ENCODE assay signal across 21 mouse cellular contexts in the genomic region with DNA sequence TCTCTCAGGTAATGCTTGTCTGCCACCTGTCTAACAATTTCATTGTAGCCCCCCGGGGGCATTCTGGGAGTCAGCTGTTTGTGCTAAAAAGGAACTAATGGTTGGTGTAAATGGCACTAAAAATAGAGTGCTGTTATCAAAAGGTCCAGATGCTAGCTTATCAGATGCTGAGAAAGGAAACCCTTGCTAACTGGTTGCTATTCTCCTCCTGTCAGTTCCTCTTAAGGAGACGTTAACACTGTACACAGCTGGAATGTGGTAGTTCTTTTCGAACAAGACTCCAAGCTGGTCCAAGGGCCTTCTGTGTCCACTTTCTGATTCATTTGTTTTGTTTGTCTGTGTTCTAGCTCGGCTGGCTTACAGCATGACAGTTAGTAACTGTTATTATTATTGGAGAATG.
DNase-seq lines count a peak whose midpoint lies in the region; ATAC-seq and TF ChIP-seq lines count a peak whose summit lies in the region.
"Had no signal": no experiment of that assay in that cellular context is flagged by ENCODE, and none has a peak within 500 bp of the region (broad histone marks: within the 10 kb centered on the region; RNA-seq: fewer than 3 reads in every experiment).

No protein-coding gene starts in this region.

- H3K27me3 ChIP-seq in embryonic facial prominence, embryonic 11.5 days (ENCODE audit: control insufficient read depth, insufficient read depth, low read length), result no peaks in the 10 kb centered on the region
- H3K27me3 ChIP-seq in embryonic facial prominence, embryonic 10.5 days (replicated peaks; ENCODE audit: low read depth, poor library complexity, severe bottlenecking), result no peaks in the 10 kb centered on the region
- H3K27me3 ChIP-seq: forebrain, embryonic 13.5 days; heart, embryonic 13.5 days; hindbrain, embryonic 12.5 days; intestine, embryonic 15.5 days had no signal

- H3K9me3 ChIP-seq in embryonic facial prominence, embryonic 11.5 days (replicated peaks; ENCODE audit: control insufficient read depth, low read length), result no peaks in the 10 kb centered on the region
- no peaks in the 10 kb centered on the region for H3K9me3 ChIP-seq in embryonic facial prominence, embryonic 10.5 days
- H3K9me3 ChIP-seq: forebrain, embryonic 13.5 days; heart, embryonic 13.5 days; hindbrain, embryonic 12.5 days; intestine, embryonic 15.5 days had no signal

- TF ChIP-seq CTCF in left cerebral cortex, adult 2 months (IDR thresholded peaks at IDR 0.05), result no peak

- no peak for ATAC-seq in embryonic facial prominence, embryonic 11.5 days (replicated peaks; ENCODE audit: insufficient number of reproducible peaks, low FRiP score, low TSS enrichment, low read depth)
- peak; percentile 77 to 79 for ATAC-seq in hematopoietic stem cell, adult 5-6 weeks (replicated peaks in 1 of 2; ENCODE audit: insufficient read depth in 1 of 2, low FRiP score in 2 of 2, low TSS enrichment in 1 of 2, low read depth in 1 of 2, poor library complexity in 2 of 2, severe bottlenecking in 2 of 2)
- ATAC-seq: forebrain, embryonic 13.5 days; intestine, embryonic 15.5 days had no signal

- DNase-seq in embryonic facial prominence, embryonic 11.5 days (ENCODE audit: low spot score), result peak; percentile 10
- no peak for DNase-seq in embryonic facial prominence, embryonic 10.5 days (ENCODE audit: low spot score)
- peak; percentile 91 for DNase-seq in 416B (ENCODE audit: low read depth)
- DNase-seq in c-Kit-positive CD71-negative TER-119-negative erythroid progenitor cells, embryonic 14.5 days (ENCODE audit: low read depth), result peak; percentile 5
- no peak for DNase-seq in layer of hippocampus, postnatal 14 days (ENCODE audit: low spot score in 2 of 2)
- DNase-seq in cerebellum, adult 11 months, result no peak
- DNase-seq in left cerebral cortex, adult 2 months (ENCODE audit: extremely low spot score in 1 of 2, low spot score in 2 of 2), result no peak
- DNase-seq: adrenal gland, adult 8-10 months; adrenal gland, postnatal 36 days; cerebellum, adult 18-20 months; cerebellum, adult 9-11 months; cerebellum, postnatal 36 days; embryo, embryonic 11 days; gastrocnemius, postnatal 10 days; heart, postnatal 36 days; kidney, adult 18-20 months had no signal

- H3K4me3 ChIP-seq in embryonic facial prominence, embryonic 11.5 days (ENCODE audit: low read depth, low read length), result no peak overlapping the region
- H3K4me3 ChIP-seq in embryonic facial prominence, embryonic 10.5 days, result no peak overlapping the region
- H3K4me3 ChIP-seq in left cerebral cortex, adult 2 months, result no peak overlapping the region
- H3K4me3 ChIP-seq: forebrain, embryonic 13.5 days; heart, embryonic 13.5 days; hindbrain, embryonic 12.5 days; intestine, embryonic 15.5 days had no signal

- intact Hi-C loops in left cerebral cortex, adult 2 months (cut with DNase I), result no loop called here

- H3K9ac ChIP-seq in embryonic facial prominence, embryonic 11.5 days (replicated peaks; ENCODE audit: low read length), result no peak overlapping the region
- H3K9ac ChIP-seq: forebrain, embryonic 13.5 days; heart, embryonic 13.5 days; hindbrain, embryonic 12.5 days; intestine, embryonic 15.5 days had no signal

- 52% methylated on average over 4 of the region's 4 CpGs for WGBS in embryonic facial prominence, embryonic 11.5 days
- WGBS in embryonic facial prominence, embryonic 10.5 days, result 62% methylated on average over 4 of the region's 4 CpGs

- no peak overlapping the region for H3K27ac ChIP-seq in embryonic facial prominence, embryonic 11.5 days (replicated peaks; ENCODE audit: low read depth, low read length)
- H3K27ac ChIP-seq in embryonic facial prominence, embryonic 10.5 days (replicated peaks), result no peak overlapping the region
- H3K27ac ChIP-seq in left cerebral cortex, adult 2 months, result no peak overlapping the region
- H3K27ac ChIP-seq: forebrain, embryonic 13.5 days; heart, embryonic 13.5 days; hindbrain, embryonic 12.5 days; intestine, embryonic 15.5 days had no signal

- no peaks in the 10 kb centered on the region for H3K4me1 ChIP-seq in embryonic facial prominence, embryonic 11.5 days (ENCODE audit: control insufficient read depth, insufficient read depth, low read length)
- H3K4me1 ChIP-seq in embryonic facial prominence, embryonic 10.5 days, result 0 out of 2 replicates have a peak, but pooled peaks cover 7% of the 10 kb centered on the region
- H3K4me1 ChIP-seq: hindbrain, embryonic 12.5 days; intestine, embryonic 15.5 days had no signal

- no peak overlapping the region for H3K4me2 ChIP-seq in embryonic facial prominence, embryonic 11.5 days (ENCODE audit: low read depth, low read length)
- H3K4me2 ChIP-seq: forebrain, embryonic 13.5 days; heart, embryonic 13.5 days; hindbrain, embryonic 12.5 days; intestine, embryonic 15.5 days had no signal

- no peaks in the 10 kb centered on the region for H3K36me3 ChIP-seq in embryonic facial prominence, embryonic 11.5 days (replicated peaks; ENCODE audit: control insufficient read depth, insufficient read depth, low read depth, low read length)
- H3K36me3 ChIP-seq in embryonic facial prominence, embryonic 10.5 days (replicated peaks), result no peaks in the 10 kb centered on the region
- H3K36me3 ChIP-seq: heart, embryonic 13.5 days; hindbrain, embryonic 12.5 days; intestine, embryonic 15.5 days had no signal

Comparison
In these comparisons a context has a peak if more than half of its experiments do, and no peak if none do; other contexts are left out.
1. DNase-seq: peak in embryonic facial prominence, embryonic 11.5 days (single experiment), 416B (single experiment) and c-Kit-positive CD71-negative TER-119-negative erythroid progenitor cells, embryonic 14.5 days (single experiment); none in embryonic facial prominence, embryonic 10.5 days (single experiment), layer of hippocampus, postnatal 14 days (0 of 2), cerebellum, adult 11 months (single experiment) and left cerebral cortex, adult 2 months (0 of 2).